Mouse (Mus musculus) intestine, embryonic 16.5 days (tissue): Measurements from ENCODE around the gene Cenpv. TPM values are rescaled to one million over a fixed set of nuclear protein-coding genes. Genes with fewer than 3 reads are reported as not detected.

Experiments used
- ATAC-seq: fragments of 200-750 bp; cut with Nextera tagmentation; 2 replicates; pipeline ENCODE4 v1.8.0; 2017; ENCODE audit warnings: moderate TSS enrichment, moderate library complexity
- H3K27ac ChIP-seq: fragments of 300-500 bp; sonication (generic); 2 replicates; pipeline ENCODE4 v1.5.1; 2014; ENCODE audit warnings: mild to moderate bottlenecking, low read length
- H3K27me3 ChIP-seq: fragments of 300-500 bp; sonication (generic); replicated peaks from 2 replicates; pipeline ENCODE4 v1.6.1; 2014; ENCODE audit warnings: low read length, control low read depth, mixed read lengths; ENCODE audit not compliant: control insufficient read depth, insufficient read depth
- H3K36me3 ChIP-seq: fragments of 300-500 bp; sonication (generic); 2 replicates; pipeline ENCODE4 v1.6.1; 2014; ENCODE audit warnings: low read length, control low read depth; ENCODE audit not compliant: control insufficient read depth, insufficient read depth
- H3K4me1 ChIP-seq: fragments of 300-500 bp; sonication (generic); 2 replicates; pipeline ENCODE4 v1.6.1; 2014; ENCODE audit warnings: low read length, control low read depth, mixed read lengths; ENCODE audit not compliant: control insufficient read depth, insufficient read depth
- H3K4me2 ChIP-seq: fragments of 300-500 bp; sonication (generic); 2 replicates; pipeline ENCODE4 v1.6.1; 2014; ENCODE audit warnings: low read depth, low read length, control low read depth
- H3K4me3 ChIP-seq: fragments of 300-500 bp; sonication (generic); 2 replicates; pipeline ENCODE4 v1.5.1; 2014; ENCODE audit warnings: mild to moderate bottlenecking, low read length
- H3K9ac ChIP-seq: fragments of 300-500 bp; sonication (generic); 2 replicates; pipeline ENCODE4 v1.6.1; 2014; ENCODE audit warnings: low read depth, low read length
- H3K9me3 ChIP-seq: fragments of 300-500 bp; sonication (generic); 2 replicates; pipeline ENCODE4 v1.6.1; 2016; ENCODE audit warnings: low read length, control low read depth; ENCODE audit not compliant: control insufficient read depth
- WGBS: fragments of 180-500 bp; shearing (Covaris S2); extraction: QIAGEN DNeasy Blood & Tissue Kit; methylation state at CpG from one replicate; pipeline ENCODE4 v1.1.7; 2014; 5-methylcytosine and 5-hydroxymethylcytosine counted together
- polyA plus RNA-seq: library from polyadenylated mRNA; unstranded; fragments of >200 nt; fragmentation: Nextera tagmentation; extraction: Ambion mirVana; gene quantifications from 2 replicates; pipeline ENCODE4 v1.2.1, GENCODE M21; 2015

Cenpv gene
- polyA plus RNA-seq, 1 experiment from 2014 or later = 6.8 TPM

DNA sequence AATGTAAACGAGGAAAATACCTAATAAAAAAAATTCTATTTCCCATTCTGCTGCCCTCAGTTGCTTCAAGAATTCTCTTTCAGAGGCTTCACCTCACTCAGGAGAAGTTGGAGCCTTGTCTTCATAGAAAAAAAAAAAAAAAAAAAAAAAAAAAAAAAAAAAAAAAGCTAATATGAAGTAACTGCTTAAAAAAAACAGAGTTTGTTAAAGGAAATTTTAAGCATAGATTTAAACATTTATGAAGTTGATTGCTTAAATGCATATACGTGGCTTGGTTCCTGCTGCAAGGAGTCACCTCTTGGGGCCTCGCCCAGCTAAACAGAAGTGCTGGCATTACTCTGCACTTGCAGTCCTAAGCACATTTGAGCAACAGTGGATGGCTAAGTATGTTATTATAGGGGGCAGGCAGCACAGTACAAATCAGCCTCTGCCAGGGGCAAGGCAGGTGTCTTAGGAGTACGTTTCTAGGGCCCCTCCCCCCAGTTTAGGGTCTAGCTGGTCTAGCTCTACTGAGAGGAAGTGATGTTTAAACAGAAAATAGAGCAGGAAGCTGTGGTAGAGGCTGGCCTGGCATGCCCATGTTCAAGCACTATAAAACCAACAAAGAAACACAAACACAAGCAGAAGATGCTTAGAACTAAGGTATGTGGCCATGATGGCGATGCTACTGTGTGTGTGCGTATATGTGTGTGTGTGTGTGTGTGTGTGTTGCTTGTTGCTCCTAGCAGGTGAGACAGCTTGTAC lies 35.1 kb upstream of the Cenpv start, which contains the start of gene Trpv2:
Gene Trpv2 (plus strand): TSS at position 528 of the 744 bp plus-strand sequence.
- no peak for ATAC-seq
- H3K27me3 ChIP-seq = peaks cover 6% of the 10 kb centered on the region; the same call in 1 of the 2 replicates
- no peak within 1 kb of the TSS for H3K27ac ChIP-seq
- no peaks in the 10 kb centered on the region for H3K36me3 ChIP-seq
- peak within 1 kb of the TSS; percentile 56 for H3K4me3 ChIP-seq
- H3K9me3 ChIP-seq = no peaks in the 10 kb centered on the region
- 71% methylated on average over 6 of the region's 6 CpGs for WGBS
- peaks cover 3% of the 10 kb centered on the region for H3K4me1 ChIP-seq
- H3K4me2 ChIP-seq = peak within 1 kb of the TSS; percentile 95
- 0 out of 2 replicates have a peak within 1 kb of the TSS, but pooled peaks have one; percentile 57 for H3K9ac ChIP-seq

DNA sequence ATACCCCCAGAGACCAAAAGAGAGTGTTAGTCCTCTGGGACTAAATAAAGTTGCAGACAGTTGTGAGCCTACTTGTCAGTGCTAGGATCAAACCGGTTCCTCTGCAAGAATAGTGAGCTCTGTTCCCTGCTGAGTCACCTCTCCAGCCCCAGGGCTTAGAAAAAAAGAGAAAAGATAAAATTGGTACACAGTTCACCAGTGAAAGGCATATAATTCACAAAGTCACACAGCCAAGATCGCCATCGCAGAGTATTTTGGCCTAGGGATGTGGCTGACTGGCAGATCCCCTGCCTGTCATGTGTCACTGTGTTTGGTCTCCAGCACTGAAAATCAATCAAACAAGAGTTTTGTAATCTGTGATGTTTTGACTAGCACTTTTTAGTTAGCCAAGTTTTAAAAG lies 29.2 kb upstream of the Cenpv start:
- 60% methylated on average over 3 of the region's 3 CpGs for WGBS
- ATAC-seq = no peak
- H3K4me1 ChIP-seq = peaks cover 5% of the 10 kb centered on the region; the same call in 1 of the 2 replicates
- H3K27ac ChIP-seq = no peak overlapping the region
- H3K9ac ChIP-seq = no peak overlapping the region
- no peak overlapping the region for H3K4me2 ChIP-seq
- H3K4me3 ChIP-seq = no peak overlapping the region
- H3K27me3 ChIP-seq = no peaks in the 10 kb centered on the region
- H3K36me3 ChIP-seq = no peaks in the 10 kb centered on the region
- H3K9me3 ChIP-seq = no peaks in the 10 kb centered on the region

DNA sequence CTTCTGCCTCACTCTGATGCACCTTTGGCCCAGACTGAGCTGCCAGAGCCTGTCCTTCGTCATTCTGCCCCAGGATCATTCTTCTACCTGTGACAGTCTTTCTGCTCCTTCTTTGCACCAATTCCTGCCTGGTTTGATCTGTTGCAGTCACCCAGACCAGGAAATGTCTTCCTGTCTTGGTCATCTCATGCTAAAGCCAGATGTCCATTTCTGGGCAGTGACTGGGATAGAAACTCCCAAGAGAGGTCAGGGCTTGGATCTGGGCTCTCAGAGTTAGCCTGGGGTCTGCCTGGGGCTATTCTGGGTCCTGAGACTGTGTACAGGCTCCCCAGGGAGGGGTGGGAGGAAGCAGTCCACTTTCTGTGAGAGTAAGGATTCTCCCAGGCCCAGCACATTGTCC lies 27.1 kb upstream of the Cenpv start:
- Histone ChIP-seq H3K9me3 (no peaks in the 10 kb centered on the region), H3K27ac (no peak overlapping the region), H3K4me3 (no peak overlapping the region), H3K36me3 (no peaks in the 10 kb centered on the region), H3K27me3 (no peaks in the 10 kb centered on the region), H3K4me2 (no peak overlapping the region), H3K4me1 (peaks cover 5% of the 10 kb centered on the region; the same call in 1 of the 2 replicates), H3K9ac (peak overlapping the region; percentile 7; the same call in 1 of the 2 replicates)
- 38% methylated on average over 1 of the region's 1 CpGs for WGBS
- no peak for ATAC-seq

- Histone ChIP-seq H3K4me1 (peaks cover 5% of the 10 kb centered on the region; the same call in 1 of the 2 replicates), H3K9me3 (no peaks in the 10 kb centered on the region), H3K27me3 (no peaks in the 10 kb centered on the region), H3K9ac (0 out of 2 replicates have a peak overlapping the region, but pooled peaks have one; percentile 7), H3K4me2 (no peak overlapping the region), H3K27ac (no peak overlapping the region), H3K36me3 (no peaks in the 10 kb centered on the region), H3K4me3 (no peak overlapping the region)
- 69% methylated on average over 7 of the region's 7 CpGs for WGBS
- no peak for ATAC-seq
Measured at GRCm38 (mm10) chr11:62565747-62566146, 26.7 kb upstream of the Cenpv start.

- Histone ChIP-seq H3K36me3 (no peaks in the 10 kb centered on the region), H3K4me3 (no peak overlapping the region), H3K4me1 (peaks cover 10% of the 10 kb centered on the region; the same call in 1 of the 2 replicates), H3K4me2 (no peak overlapping the region), H3K9me3 (no peaks in the 10 kb centered on the region), H3K27me3 (no peaks in the 10 kb centered on the region), H3K27ac (no peak overlapping the region), H3K9ac (no peak overlapping the region)
- ATAC-seq = no peak
- WGBS = 76% methylated on average over 2 of the region's 2 CpGs
Measured at GRCm38 (mm10) chr11:62563590-62563989, 24.5 kb upstream of the Cenpv start.

DNA sequence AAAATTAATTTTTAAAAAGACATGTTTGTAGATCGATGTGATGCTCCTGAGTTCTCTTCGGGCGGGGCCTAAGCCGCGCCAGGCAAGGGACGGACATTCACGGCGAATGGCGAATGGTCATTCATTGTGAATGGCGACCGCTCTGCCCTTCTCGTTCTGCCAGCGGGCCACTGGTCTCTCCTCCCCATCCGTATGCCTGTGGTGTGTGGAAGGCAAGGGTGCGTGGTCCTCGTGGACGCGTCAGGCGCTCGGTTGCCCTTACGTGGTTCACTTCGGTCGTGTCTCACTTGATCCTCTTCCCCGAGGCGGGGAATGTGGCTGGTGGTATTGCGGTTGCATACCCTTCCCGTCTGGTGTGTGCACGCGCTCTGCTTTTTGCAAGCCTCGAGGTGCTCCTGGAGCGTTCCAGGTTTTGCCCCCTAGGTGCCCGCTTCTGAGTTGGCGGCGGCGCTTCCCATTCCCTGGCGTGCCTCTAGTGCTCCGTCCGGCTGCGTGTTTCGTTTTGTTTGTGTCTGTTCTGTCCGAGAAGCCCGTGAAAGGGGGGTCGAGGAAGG lies 21.5 kb upstream of the Cenpv start:
- Histone ChIP-seq H3K4me3 (peak overlapping the region; percentile 42), H3K9ac (peak overlapping the region; percentile 66), H3K27ac (no peak overlapping the region), H3K27me3 (no peaks in the 10 kb centered on the region), H3K9me3 (no peaks in the 10 kb centered on the region), H3K36me3 (no peaks in the 10 kb centered on the region), H3K4me2 (peak overlapping the region; percentile 78), H3K4me1 (peaks cover 10% of the 10 kb centered on the region)
- 26% methylated on average over 43 of the region's 43 CpGs for WGBS
- no peak for ATAC-seq

GRCm38 (mm10) chr11:62558961-62559646 lies 20.0 kb upstream of the Cenpv start:
- Histone ChIP-seq H3K4me1 (peaks cover 14% of the 10 kb centered on the region), H3K27ac (no peak overlapping the region; the same call in 1 of the 2 replicates), H3K36me3 (no peaks in the 10 kb centered on the region), H3K4me2 (no peak overlapping the region), H3K9me3 (no peaks in the 10 kb centered on the region), H3K4me3 (no peak overlapping the region), H3K9ac (no peak overlapping the region), H3K27me3 (no peaks in the 10 kb centered on the region)
- WGBS = 54% methylated on average over 6 of the region's 6 CpGs
- peak; percentile 20; the same call in 1 of the 2 replicates for ATAC-seq

DNA sequence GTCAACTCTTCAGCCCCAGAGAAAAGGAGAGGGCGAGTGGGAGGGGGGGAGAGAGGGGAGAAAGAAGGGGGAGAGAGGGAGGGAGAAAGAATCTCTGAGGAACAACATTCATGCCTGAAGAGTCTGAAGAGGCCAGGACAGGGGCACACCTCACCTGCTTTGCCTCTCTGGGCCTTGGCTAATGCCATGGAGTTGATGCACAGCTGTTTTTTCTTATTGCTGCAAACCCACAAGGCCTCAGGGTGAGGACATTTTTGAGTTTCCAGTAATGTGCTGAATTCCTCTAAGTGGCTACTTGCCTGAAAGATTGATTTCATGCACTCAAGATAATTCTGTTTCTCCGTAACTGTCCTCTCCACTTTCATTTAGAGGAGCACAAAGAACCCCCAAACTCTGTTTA lies 19.1 kb upstream of the Cenpv start:
- no peaks in the 10 kb centered on the region for H3K36me3 ChIP-seq
- no peaks in the 10 kb centered on the region for H3K9me3 ChIP-seq
- peaks cover 22% of the 10 kb centered on the region for H3K4me1 ChIP-seq
- ATAC-seq = no peak
- H3K27me3 ChIP-seq = no peaks in the 10 kb centered on the region
- no peak overlapping the region for H3K4me3 ChIP-seq
- H3K9ac ChIP-seq = no peak overlapping the region
- 57% methylated on average over 2 of the region's 2 CpGs for WGBS
- no peak overlapping the region for H3K4me2 ChIP-seq
- H3K27ac ChIP-seq = 0 out of 2 replicates have a peak overlapping the region, but pooled peaks have one; percentile 8

DNA sequence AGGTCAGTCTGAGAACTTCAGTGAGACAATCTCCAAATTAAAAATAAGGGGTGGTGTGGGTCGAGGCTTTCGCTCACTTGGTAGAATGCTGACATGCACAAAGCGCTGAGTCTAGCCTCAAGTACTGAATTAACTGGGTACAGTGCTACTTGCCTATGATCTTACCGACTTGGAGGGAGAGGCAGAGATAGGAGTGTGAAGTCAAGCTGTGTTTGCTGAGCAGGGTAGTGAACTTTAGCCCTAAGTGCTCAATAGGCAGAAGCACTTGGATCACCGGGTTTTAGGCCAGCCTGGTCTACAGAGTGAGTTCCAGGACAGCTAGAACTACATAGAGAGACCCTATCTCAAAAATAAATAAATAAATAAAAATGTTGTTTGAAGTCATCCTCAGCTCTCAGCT lies 18.1 kb upstream of the Cenpv start:
- Histone ChIP-seq H3K4me1 (peaks cover 22% of the 10 kb centered on the region), H3K9ac (no peak overlapping the region), H3K27ac (no peak overlapping the region), H3K36me3 (no peaks in the 10 kb centered on the region), H3K27me3 (no peaks in the 10 kb centered on the region), H3K9me3 (no peaks in the 10 kb centered on the region), H3K4me2 (no peak overlapping the region), H3K4me3 (no peak overlapping the region)
- peak; percentile 90 for ATAC-seq
- 44% methylated on average over 5 of the region's 5 CpGs for WGBS
